Mouse (Mus musculus): ENCODE measurements around the gene Zbtb40. TPM values are rescaled to one million over a fixed set of nuclear protein-coding genes. Genes with fewer than 3 reads are reported as not detected.

The Zbtb40 gene
- total and polyA plus RNA-seq, 3 experiments = 2.7 to 7.1 (median 6.7) TPM

DNA sequence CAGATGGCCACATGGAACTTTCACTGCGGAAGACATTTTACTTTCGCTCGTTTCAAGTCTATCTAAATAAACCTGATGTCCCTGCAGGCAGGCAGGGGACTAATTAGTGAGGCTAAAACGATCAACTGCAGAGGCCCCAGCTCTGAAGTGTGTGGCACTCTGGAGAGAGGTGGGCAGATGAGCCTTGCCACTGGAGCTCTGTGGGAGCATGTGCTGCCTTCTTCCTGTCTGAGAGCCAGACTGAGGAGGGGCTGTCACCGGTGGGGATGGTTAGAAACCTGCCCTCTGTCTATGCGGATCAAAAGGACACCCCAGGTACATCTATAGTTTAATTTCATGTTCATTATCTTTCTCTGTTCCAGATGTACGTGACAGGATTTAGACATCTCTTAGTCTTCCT, 51.7 kb downstream of the Zbtb40 start:
- Histone ChIP-seq H3K4me2 (ENCODE audit: insufficient read depth, low read depth, poor library complexity, severe bottlenecking) (no peak overlapping the region), H3K27ac (ENCODE audit: insufficient read depth, low read depth) (no peak overlapping the region), H3K9ac (ENCODE audit: insufficient read depth, low read depth) (no peak overlapping the region), H3K79me2 (replicated peaks; ENCODE audit: control insufficient read depth, extremely low read depth, insufficient read depth, poor library complexity, severe bottlenecking) (no peaks in the 10 kb centered on the region), H3K27me3 (replicated peaks) (no peaks in the 10 kb centered on the region), H3K9me3 (replicated peaks; ENCODE audit: low read length) (no peaks in the 10 kb centered on the region), H3K4me1 (ENCODE audit: control insufficient read depth in 1 of 2, insufficient read depth in 2 of 2) (no peaks in the 10 kb centered on the region), H3K4me3 (replicated peaks in 1 of 3; ENCODE audit: low read depth in 2 of 3, low read length in 2 of 3, poor library complexity in 1 of 3) (no peak overlapping the region), H3K36me3 (replicated peaks in 1 of 2; ENCODE audit: control insufficient read depth in 1 of 2, insufficient read depth in 1 of 2, low read length in 1 of 2) (peaks cover 40 to 95% of the 10 kb centered on the region in 2 experiments)
- in situ Hi-C loops (cut with MboI; ENCODE audit: low pct_ligation_motif_present, low pct_unique_long_range_greater_than_20kb, low sequenced_read_pairs) (no loop called here), dilution Hi-C loops (cut with MboI; ENCODE audit: extremely low pct_ligation_motif_present, extremely low pct_unique_long_range_greater_than_20kb, low sequenced_read_pairs) (no loop called here)
- TF ChIP-seq PAX5 (IDR thresholded peaks at IDR 0.05; ENCODE audit: low read length) = no peak
- DNase-seq (ENCODE audit: extremely low read depth) = no peak

DNA sequence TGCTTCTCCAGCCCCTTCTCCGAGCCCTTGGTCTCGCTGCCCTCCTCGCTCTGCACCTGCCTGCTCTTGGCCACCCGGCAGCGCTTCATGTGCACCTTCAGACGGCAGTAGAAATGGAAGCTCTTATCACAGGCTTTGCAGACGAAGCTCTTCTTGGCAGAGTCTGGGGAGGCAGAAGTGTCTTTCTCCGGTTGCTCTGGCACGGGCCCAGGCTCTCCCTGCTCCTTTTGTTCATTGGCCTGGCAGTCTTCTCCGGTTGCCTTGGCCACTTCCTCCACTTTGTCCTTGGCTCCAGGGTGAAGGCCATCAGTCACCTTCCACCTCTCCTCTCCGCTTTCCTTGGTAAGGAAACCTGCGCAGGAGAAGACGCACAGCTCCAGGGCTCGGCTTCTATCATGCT, 53.2 kb downstream of the Zbtb40 start:
- no peak overlapping the region for H3K9ac ChIP-seq (ENCODE audit: insufficient read depth, low read depth)
- dilution Hi-C loops (cut with MboI; ENCODE audit: extremely low pct_ligation_motif_present, extremely low pct_unique_long_range_greater_than_20kb, low sequenced_read_pairs) (no loop called here), in situ Hi-C loops (cut with MboI; ENCODE audit: low pct_ligation_motif_present, low pct_unique_long_range_greater_than_20kb, low sequenced_read_pairs) (no loop called here)
- no peak overlapping the region for H3K4me3 ChIP-seq (replicated peaks in 1 of 3; ENCODE audit: low read depth in 2 of 3, low read length in 2 of 3, poor library complexity in 1 of 3)
- no peak overlapping the region for H3K4me2 ChIP-seq (ENCODE audit: insufficient read depth, low read depth, poor library complexity, severe bottlenecking)
- no peaks in the 10 kb centered on the region for H3K9me3 ChIP-seq (replicated peaks; ENCODE audit: low read length)
- TF ChIP-seq CHD1 (IDR thresholded peaks at IDR 0.05; ENCODE audit: low read depth, low read length) (no peak), ZNF384 (IDR thresholded peaks at IDR 0.05; ENCODE audit: low read depth, low read length) (no peak), IRF4 (IDR thresholded peaks at IDR 0.05; ENCODE audit: low read depth, low read length) (no peak), CHD2 (IDR thresholded peaks at IDR 0.05; ENCODE audit: low read length) (no peak), KAT2A (IDR thresholded peaks at IDR 0.05; ENCODE audit: insufficient replicate concordance, low read length) (no peak), ELF1 (IDR thresholded peaks at IDR 0.05; ENCODE audit: low read depth, low read length) (no peak), SIN3A (IDR thresholded peaks at IDR 0.05; ENCODE audit: low read length) (no peak), SMC3 (IDR thresholded peaks at IDR 0.05; ENCODE audit: low read depth, low read length) (no peak), JUN (IDR thresholded peaks at IDR 0.05; ENCODE audit: insufficient read depth, low read depth, low read length) (no peak), MAFK (IDR thresholded peaks at IDR 0.05; ENCODE audit: insufficient replicate concordance, low read length) (no peak), GABPA (IDR thresholded peaks at IDR 0.05; ENCODE audit: insufficient replicate concordance, low read depth, low read length) (no peak), E2F4 (IDR thresholded peaks at IDR 0.05; ENCODE audit: insufficient replicate concordance, low read depth, low read length) (no peak), MAZ (IDR thresholded peaks at IDR 0.05; ENCODE audit: low read depth, low read length) (no peak)
- H3K27me3 ChIP-seq (replicated peaks) = no peaks in the 10 kb centered on the region
- H3K4me1 ChIP-seq (ENCODE audit: control insufficient read depth in 1 of 2, insufficient read depth in 2 of 2) = no peaks in the 10 kb centered on the region
- H3K79me2 ChIP-seq (replicated peaks; ENCODE audit: control insufficient read depth, extremely low read depth, insufficient read depth, poor library complexity, severe bottlenecking) = no peaks in the 10 kb centered on the region
- no peak for DNase-seq (ENCODE audit: extremely low read depth)
- peaks cover 44 to 97% of the 10 kb centered on the region in 2 experiments for H3K36me3 ChIP-seq (replicated peaks in 1 of 2; ENCODE audit: control insufficient read depth in 1 of 2, insufficient read depth in 1 of 2, low read length in 1 of 2)
- no peak overlapping the region for H3K27ac ChIP-seq (ENCODE audit: insufficient read depth, low read depth)

Measured in CH12.LX (cell line).